Mouse (Mus musculus) C2C12 (cell line): ENCODE measurements around the gene Nos3. TPM values are rescaled to one million over a fixed set of nuclear protein-coding genes. Genes with fewer than 3 reads are reported as not detected.

ENCODE experiments used
- H3K27me3 ChIP-seq: one replicate; pipeline ENCODE4 v1.6.1; 2011; ENCODE audit not compliant: control insufficient read depth, insufficient read depth, insufficient read length
- H3K36me3 ChIP-seq: one replicate; pipeline ENCODE4 v1.6.1; 2011; ENCODE audit not compliant: control insufficient read depth, insufficient read depth
- H3K4me3 ChIP-seq: one replicate; pipeline ENCODE4 v1.5.1; 2011; ENCODE audit warnings: mild to moderate bottlenecking, control low read depth; ENCODE audit not compliant: poor library complexity, insufficient read depth, severe bottlenecking
- H3K79me2 ChIP-seq: one replicate; pipeline ENCODE4 v1.6.1; 2011; ENCODE audit not compliant: control insufficient read depth, insufficient read depth
- H3K79me3 ChIP-seq: one replicate; pipeline ENCODE4 v1.6.1; 2011; ENCODE audit warnings: low read depth, control low read depth
- H3ac ChIP-seq: one replicate; pipeline ENCODE3; 2011; ENCODE audit warnings: low read depth; ENCODE audit not compliant: control insufficient read depth, insufficient read length
- CEBPB ChIP-seq: IDR thresholded peaks from one replicate; pipeline ENCODE4 v1.6.1; 2011; ENCODE audit warnings: low read depth, mild to moderate bottlenecking, control low read depth, moderate library complexity
- CTCF ChIP-seq: IDR thresholded peaks from one replicate; pipeline ENCODE4 v1.5.1; 2011; ENCODE audit not compliant: control insufficient read depth, insufficient read depth, insufficient read length
- FOSL1 ChIP-seq: IDR thresholded peaks from one replicate; pipeline ENCODE4 v1.8.0; 2011; ENCODE audit warnings: mild to moderate bottlenecking, low read length; ENCODE audit not compliant: poor library complexity, insufficient read depth, severe bottlenecking
- MAX ChIP-seq: IDR thresholded peaks from one replicate; pipeline ENCODE4 v1.6.1; 2011; ENCODE audit warnings: mild to moderate bottlenecking, control low read depth
- MYOD1 ChIP-seq: IDR thresholded peaks from one replicate; pipeline ENCODE4 v1.6.1; 2011; ENCODE audit warnings: low read depth; ENCODE audit not compliant: control insufficient read depth, insufficient read length
- MYOG ChIP-seq: IDR thresholded peaks from one replicate; pipeline ENCODE4 v1.6.1; 2011; ENCODE audit not compliant: control insufficient read depth, insufficient read length; ENCODE audit errors: extremely low read depth
- USF1 ChIP-seq: IDR thresholded peaks from one replicate; pipeline ENCODE4 v1.6.1; 2011; ENCODE audit warnings: low read depth, mild to moderate bottlenecking, control low read depth, moderate library complexity
- polyA plus RNA-seq: library from polyadenylated mRNA; unstranded; fragments of >200 nt; fragmentation: generic; extraction: Trizol; gene quantifications from one replicate; pipeline ENCODE4 v1.2.1, GENCODE M21; 2012; ENCODE audit warnings: missing spikeins

The Nos3 gene
- polyA plus RNA-seq, 1 experiment = 0.13 TPM

DNA sequence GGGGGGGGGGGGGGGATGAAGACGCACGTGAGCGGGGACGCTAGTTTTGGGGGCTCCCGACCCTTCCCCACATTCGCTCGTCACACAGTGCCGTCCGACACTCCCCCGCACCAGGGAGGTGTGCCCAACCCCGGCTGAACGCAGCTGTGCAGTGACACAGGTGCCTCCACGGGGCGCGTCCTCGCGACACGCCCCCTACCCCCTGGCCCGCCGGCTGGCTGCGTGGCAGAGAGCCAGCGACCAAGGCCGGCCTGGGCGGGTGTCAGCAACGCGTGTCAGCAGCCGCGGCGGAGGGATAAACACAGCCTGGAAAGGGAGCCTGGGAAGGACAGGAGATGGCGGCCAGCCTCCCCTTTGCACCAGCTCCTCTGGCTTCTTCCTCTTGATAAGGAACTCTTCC lies 16.1 kb upstream of the Nos3 start:
- no peaks in the 10 kb centered on the region for H3K79me3 ChIP-seq
- no peak overlapping the region for H3ac ChIP-seq
- H3K79me2 ChIP-seq = no peaks in the 10 kb centered on the region
- H3K4me3 ChIP-seq = no peak overlapping the region
- TF ChIP-seq MYOG (no peak), CTCF (no peak), FOSL1 (no peak), USF1 (no peak), MAX (no peak), CEBPB (no peak), MYOD1 (no peak)
- H3K36me3 ChIP-seq = no peaks in the 10 kb centered on the region
- no peaks in the 10 kb centered on the region for H3K27me3 ChIP-seq

DNA sequence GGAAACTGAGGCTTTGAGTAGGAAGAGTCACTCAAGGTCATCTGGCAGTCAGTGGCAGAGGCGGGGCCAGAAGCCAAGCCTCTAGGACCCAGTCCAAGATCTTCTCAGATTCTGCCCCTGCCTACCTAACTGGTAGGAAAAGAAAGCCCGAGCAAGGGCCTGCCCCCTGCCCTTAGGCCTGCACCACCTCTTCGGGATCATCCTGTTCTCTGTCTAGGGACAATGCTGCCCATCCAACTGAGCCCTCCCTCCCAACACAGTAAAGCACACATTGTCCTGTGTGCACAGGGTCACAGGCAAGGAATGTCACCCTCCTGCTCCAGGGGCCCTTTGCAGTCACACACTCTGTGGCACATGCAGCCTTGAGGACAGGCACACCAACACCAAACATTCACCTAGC lies 14.5 kb upstream of the Nos3 start:
- no peak overlapping the region for H3K4me3 ChIP-seq
- H3K36me3 ChIP-seq = no peaks in the 10 kb centered on the region
- H3K79me3 ChIP-seq = no peaks in the 10 kb centered on the region
- peaks cover 3% of the 10 kb centered on the region for H3K27me3 ChIP-seq
- H3K79me2 ChIP-seq = no peaks in the 10 kb centered on the region
- H3ac ChIP-seq = no peak overlapping the region
- TF ChIP-seq MAX (no peak), CTCF (no peak), MYOG (no peak), USF1 (no peak), MYOD1 (no peak), CEBPB (no peak), FOSL1 (no peak)

DNA sequence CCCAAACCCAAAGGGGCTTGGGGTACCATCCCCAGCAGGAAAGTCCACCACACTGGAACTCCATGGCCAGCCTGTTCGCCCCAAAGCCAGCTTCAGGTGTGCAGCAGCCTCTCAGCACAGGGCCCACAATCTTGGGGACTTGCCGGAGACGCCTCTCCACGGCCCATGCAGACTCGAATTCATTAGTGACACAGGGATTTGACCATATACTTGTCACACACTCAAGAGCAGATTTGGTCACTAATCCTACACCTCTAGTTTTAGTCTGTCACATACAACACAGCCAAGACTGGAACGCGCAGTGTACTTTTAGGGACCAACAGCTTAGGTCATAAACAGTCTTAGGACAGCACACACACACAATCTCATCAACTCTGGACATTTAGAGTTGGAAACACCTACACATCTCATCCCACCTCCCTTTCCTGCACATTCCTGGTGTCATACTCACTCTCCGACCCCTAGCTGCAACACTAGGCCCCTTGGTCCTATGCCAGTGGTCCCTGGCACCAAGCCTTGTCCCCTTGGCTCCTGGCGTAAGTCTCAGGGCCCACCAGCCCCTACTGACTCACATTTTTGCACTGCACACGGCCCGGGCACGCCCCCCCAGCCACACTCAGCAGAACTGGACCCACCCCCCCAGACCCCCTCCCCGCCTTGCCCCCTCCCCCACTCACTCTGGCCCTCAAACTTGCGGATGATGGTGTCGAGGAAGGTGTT lies 13.9 kb upstream of the Nos3 start:
- no peak for TF ChIP-seq USF1
- TF ChIP-seq MYOG = no peak
- no peak for TF ChIP-seq CEBPB
- no peak for TF ChIP-seq MAX
- no peak for TF ChIP-seq CTCF
- Histone ChIP-seq H3K27me3 (peaks cover 3% of the 10 kb centered on the region), H3K4me3 (peak overlapping the region; percentile 25)

DNA sequence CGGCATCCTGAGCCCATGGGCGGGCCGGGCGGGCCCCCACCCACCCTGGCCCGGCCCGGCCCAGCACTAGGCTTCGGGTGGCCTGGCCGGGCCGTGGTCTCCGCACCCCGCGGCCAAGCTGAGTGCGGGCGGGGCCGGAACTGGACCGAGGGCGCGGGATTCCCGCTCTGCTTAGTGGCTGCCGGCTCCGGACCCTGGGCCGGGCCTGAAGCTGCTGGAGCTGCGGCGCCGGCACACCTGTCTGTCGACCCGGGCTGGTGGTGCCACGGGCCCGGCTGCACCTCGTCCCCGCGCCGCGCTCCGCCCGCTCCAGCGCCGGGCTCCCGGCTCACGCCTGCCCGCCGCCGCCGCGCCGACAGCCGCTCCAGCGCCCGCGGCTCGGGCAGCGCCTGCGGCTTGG lies 13.3 kb upstream of the Nos3 start, which contains the start of gene Kcnh2:
TSS of gene Kcnh2 (minus strand) at position 327 of the 400 bp plus-strand sequence.
- Histone ChIP-seq H3ac (peak within 1 kb of the TSS; percentile 51), H3K4me3 (peak within 1 kb of the TSS; percentile 25), H3K79me3 (no peaks in the 10 kb centered on the region), H3K36me3 (no peaks in the 10 kb centered on the region), H3K79me2 (no peaks in the 10 kb centered on the region), H3K27me3 (peaks cover 3% of the 10 kb centered on the region)
- TF ChIP-seq MAX (no peak), CTCF (no peak), MYOD1 (no peak), FOSL1 (no peak), CEBPB (no peak), USF1 (no peak), MYOG (no peak)

More for the DNA sequence above, 13.9 kb upstream of the Nos3 start:
- no peak overlapping the region for H3ac ChIP-seq
- H3K36me3 ChIP-seq = no peaks in the 10 kb centered on the region
- no peaks in the 10 kb centered on the region for H3K79me3 ChIP-seq
- H3K79me2 ChIP-seq = no peaks in the 10 kb centered on the region

DNA sequence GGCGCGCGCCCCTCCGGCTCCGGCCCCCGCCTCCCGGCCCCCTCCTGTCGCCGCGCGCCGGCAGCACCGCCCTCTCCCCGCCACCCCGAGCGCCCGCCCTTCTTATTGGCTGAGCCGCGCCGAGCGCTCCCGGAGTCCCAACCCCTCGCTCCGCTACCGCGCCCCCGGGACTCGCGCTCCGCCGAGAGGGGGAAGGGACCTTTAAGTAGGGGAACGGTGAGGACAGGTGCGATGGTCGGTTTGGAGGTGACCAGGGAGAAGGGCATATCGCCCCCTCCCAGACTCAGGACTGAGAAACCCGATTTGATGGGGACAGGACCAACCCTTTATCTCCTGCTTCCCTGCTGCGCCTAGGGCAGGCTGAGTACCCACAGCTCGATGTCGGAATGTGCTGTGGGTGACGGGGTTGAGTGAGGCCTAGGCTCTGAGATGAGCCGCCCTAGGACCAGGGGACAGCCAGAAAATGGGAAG lies 12.9 kb upstream of the Nos3 start:
- Histone ChIP-seq H3K4me3 (peak overlapping the region; percentile 25), H3K27me3 (peaks cover 3% of the 10 kb centered on the region), H3K36me3 (no peaks in the 10 kb centered on the region), H3K79me2 (no peaks in the 10 kb centered on the region), H3K79me3 (no peaks in the 10 kb centered on the region), H3ac (peak overlapping the region; percentile 42)
- no peak for TF ChIP-seq FOSL1
- TF ChIP-seq CTCF = no peak
- no peak for TF ChIP-seq CEBPB
- no peak for TF ChIP-seq MYOG
- TF ChIP-seq MYOD1 = no peak
- TF ChIP-seq USF1 = no peak
- TF ChIP-seq MAX = no peak
